Mouse (Mus musculus) limb, embryonic 10.5 days (tissue): ENCODE data around the gene Rasl2-9. TPM values are rescaled to one million over a fixed set of nuclear protein-coding genes. Genes with fewer than 3 reads are reported as not detected.

Source experiments
- DNase-seq: peaks from one replicate; pipeline ENCODE4 v3.0.0-alpha.2; 2017; ENCODE audit warnings: low spot score
- H3K27ac ChIP-seq: fragments of 300-500 bp; sonication (generic); 2 replicates; pipeline ENCODE4 v1.5.1; 2016; ENCODE audit warnings: mild to moderate bottlenecking
- H3K27me3 ChIP-seq: fragments of 300-500 bp; sonication (generic); 2 replicates; pipeline ENCODE4 v1.6.1; 2016; ENCODE audit warnings: low read depth, mild to moderate bottlenecking; ENCODE audit not compliant: poor library complexity, severe bottlenecking
- H3K36me3 ChIP-seq: fragments of 300-500 bp; sonication (generic); 2 replicates; pipeline ENCODE4 v1.6.1; 2016; ENCODE audit warnings: mild to moderate bottlenecking, moderate library complexity
- H3K4me1 ChIP-seq: fragments of 300-500 bp; sonication (generic); 2 replicates; pipeline ENCODE4 v1.6.1; 2016
- H3K4me3 ChIP-seq: fragments of 300-500 bp; sonication (generic); 2 replicates; pipeline ENCODE4 v1.5.1; 2016; ENCODE audit warnings: mild to moderate bottlenecking, moderate library complexity
- H3K9me3 ChIP-seq: fragments of 300-500 bp; sonication (generic); replicated peaks from 2 replicates; pipeline ENCODE4 v1.6.1; 2016; ENCODE audit warnings: mild to moderate bottlenecking
- WGBS: fragments of 180-500 bp; shearing (Covaris S2); methylation state at CpG from one replicate; pipeline ENCODE4 v1.1.7; 2016; 5-methylcytosine and 5-hydroxymethylcytosine counted together
- microRNA-seq: library from miRNA; unstranded; fragments of <30 nt; microRNA quantifications from one replicate; pipeline ENCODE4, GENCODE M21; 2017
- polyA plus RNA-seq: library from polyadenylated mRNA; unstranded; fragments of >200 nt; fragmentation: Nextera tagmentation; extraction: Ambion mirVana; gene quantifications from 2 replicates; pipeline ENCODE4 v1.2.1, GENCODE M21; 2016

The Rasl2-9 gene
- polyA plus RNA-seq, 1 experiment from 2014 or later, result 0.53 TPM

GRCm38 (mm10) chr7:5074984-5075383 lies 50.8 kb downstream of the Rasl2-9 start:
- Histone ChIP-seq H3K9me3 (no peaks in the 10 kb centered on the region), H3K27me3 (no peaks in the 10 kb centered on the region), H3K4me1 (peaks cover 3% of the 10 kb centered on the region; the same call in 1 of the 2 replicates), H3K4me3 (no peak overlapping the region), H3K27ac (no peak overlapping the region), H3K36me3 (peaks cover 95% of the 10 kb centered on the region)
- 95% methylated on average over 5 of the region's 5 CpGs for WGBS
- DNase-seq, result no peak

Small RNA genes within 50 kb of the gene (microRNA-seq; reads per million reads assigned to microRNA genes)
- not detected for gene Gm26217

Other genes with a start within 250 kb of the Rasl2-9 start
- 0.46 and 0.64 TPM in 2 replicates for gene Isoc2a, start 248.8 kb downstream of the Rasl2-9 start, polyA plus RNA-seq
- gene Gm36210, start 219.4 kb downstream of the Rasl2-9 start, polyA plus RNA-seq, result not detected in 2 replicates
- 4.2 and 5.1 TPM in 2 replicates for gene Zfp628, start 210.7 kb downstream of the Rasl2-9 start, polyA plus RNA-seq
- gene Nat14, start 203.9 kb downstream of the Rasl2-9 start, polyA plus RNA-seq, result 2.8 and 4.9 TPM in 2 replicates
- gene Ssc5d, start 200.2 kb downstream of the Rasl2-9 start, polyA plus RNA-seq, result 0.95 and 2.0 TPM in 2 replicates
- gene Sbk2, start 161.5 kb downstream of the Rasl2-9 start, polyA plus RNA-seq, result 0.10 and 0.18 TPM in 2 replicates
- not detected in 2 replicates for gene Sbk3, start 154.8 kb downstream of the Rasl2-9 start, polyA plus RNA-seq
- 21.9 and 28.3 TPM in 2 replicates for gene Zfp579, start 129.8 kb downstream of the Rasl2-9 start, polyA plus RNA-seq
- 8.2 and 9.0 TPM in 2 replicates for gene Zfp524, start 111.5 kb downstream of the Rasl2-9 start, polyA plus RNA-seq
- gene Fiz1, start 111.3 kb downstream of the Rasl2-9 start, polyA plus RNA-seq, result 64.8 and 68.3 TPM in 2 replicates
- gene Gm44973, start 110.5 kb downstream of the Rasl2-9 start, polyA plus RNA-seq, result 2.0 TPM in 1 of 2 replicates, not detected in the other
- gene Zfp865, start 105.6 kb downstream of the Rasl2-9 start, polyA plus RNA-seq, result 7.5 and 7.7 TPM in 2 replicates
- gene Ccdc106, start 105.4 kb downstream of the Rasl2-9 start, polyA plus RNA-seq, result 5.5 and 9.0 TPM in 2 replicates
- not detected in 2 replicates for gene 4632433K11Rik, start 91.8 kb downstream of the Rasl2-9 start, polyA plus RNA-seq
- 2.5 and 4.0 TPM in 2 replicates for gene Zfp784, start 87.5 kb downstream of the Rasl2-9 start, polyA plus RNA-seq
- 30.1 and 34.3 TPM in 2 replicates for gene Zfp580, start 74.4 kb downstream of the Rasl2-9 start, polyA plus RNA-seq
- gene U2af2, start 63.8 kb downstream of the Rasl2-9 start, polyA plus RNA-seq, result 202 and 203 TPM in 2 replicates
- 64.5 and 69.1 TPM in 2 replicates for gene Epn1, start 45.7 kb downstream of the Rasl2-9 start, polyA plus RNA-seq
- gene Rfpl4, start 9.0 kb downstream of the Rasl2-9 start, polyA plus RNA-seq, result not detected in 2 replicates
- 0.05 TPM in 1 of 2 replicates, not detected in the other for gene Vmn1r55, start 23.7 kb upstream of the Rasl2-9 start, polyA plus RNA-seq
- gene Vmn1r56, start 70.8 kb upstream of the Rasl2-9 start, polyA plus RNA-seq, result not detected in 2 replicates
- gene Vmn1r57, start 92.5 kb upstream of the Rasl2-9 start, polyA plus RNA-seq, result not detected in 2 replicates
- not detected in 2 replicates for gene Gm5065, start 224.6 kb upstream of the Rasl2-9 start, polyA plus RNA-seq
- gene Nlrp2, start 225.1 kb upstream of the Rasl2-9 start, polyA plus RNA-seq, result not detected in 2 replicates